Mouse (Mus musculus) lung, postnatal 36 days (tissue): ENCODE data around the gene Taf9b.
"Not testable (repeated sequence)": the region's sequence is repeated elsewhere in the genome, so short reads cannot be mapped to it uniquely, and the experiment has no call there.

Source experiments
- DNase-seq: peaks from one replicate; pipeline ENCODE4 v3.0.0; 2022; ENCODE audit warnings: mixed read lengths

Taf9b gene

GRCm38 (mm10) chrX:106221058-106221457 is at the start of gene Taf9b:
Taf9b (minus strand) TSS chrX:106221158.
- no peak for DNase-seq

- DNase-seq = no peak
These were observed 34.3 kb upstream of the Taf9b start, which contains the start of gene Fnd3c2 for GRCm38 (mm10) chrX:106255276-106255675. Fnd3c2 (minus strand) TSS chrX:106255376.

GRCm38 (mm10) chrX:106219171-106220032 is 1.6 kb downstream of the Taf9b start:
- DNase-seq = peak; percentile 74

- no peak for DNase-seq
These were observed 11.9 kb downstream of the Taf9b start for GRCm38 (mm10) chrX:106209100-106209499.

- peak; percentile 19 for DNase-seq
These were observed 22.1 kb downstream of the Taf9b start for GRCm38 (mm10) chrX:106198904-106199303.

- DNase-seq = peak; percentile 15
These were observed 23.6 kb downstream of the Taf9b start for GRCm38 (mm10) chrX:106197308-106197707.

- DNase-seq = not testable (repeated sequence)
These were observed 26.6 kb downstream of the Taf9b start for GRCm38 (mm10) chrX:106194361-106194760.

- DNase-seq = no peak
These were observed 30.9 kb downstream of the Taf9b start for GRCm38 (mm10) chrX:106190091-106190490.

GRCm38 (mm10) chrX:106189356-106189755 is 31.6 kb downstream of the Taf9b start:
- DNase-seq = no peak

- DNase-seq = peak; percentile 52
These were observed 33.2 kb downstream of the Taf9b start for GRCm38 (mm10) chrX:106187737-106188136.

GRCm38 (mm10) chrX:106186713-106187649 is 34.0 kb downstream of the Taf9b start, which contains the start of gene Pgk1:
Pgk1 (plus strand) TSS chrX:106187100.
- DNase-seq = peak; percentile 95

- no peak for DNase-seq
These were observed 35.3 kb downstream of the Taf9b start for GRCm38 (mm10) chrX:106185706-106186105.

- no peak for DNase-seq
These were observed 36.7 kb downstream of the Taf9b start for GRCm38 (mm10) chrX:106184279-106184678.

GRCm38 (mm10) chrX:106176331-106176730 is 44.6 kb downstream of the Taf9b start:
- DNase-seq = no peak

GRCm38 (mm10) chrX:106171853-106172154 is 49.2 kb downstream of the Taf9b start:
- DNase-seq = no peak

GRCm38 (mm10) chrX:106171106-106171852 is 49.7 kb downstream of the Taf9b start:
- peak; percentile 84 for DNase-seq

- DNase-seq = no peak
These were observed 55.9 kb downstream of the Taf9b start for GRCm38 (mm10) chrX:106165089-106165488.

- no peak for DNase-seq
These were observed 56.4 kb downstream of the Taf9b start for GRCm38 (mm10) chrX:106164555-106164954.

GRCm38 (mm10) chrX:106163995-106164394 is 57.0 kb downstream of the Taf9b start:
- peak; percentile 50 for DNase-seq
